Mouse (Mus musculus): ENCODE measurements around the gene Papss1. TPM values are rescaled to one million over a fixed set of nuclear protein-coding genes. Genes with fewer than 3 reads are reported as not detected.

Gene Papss1
- polyA plus RNA-seq, 1 experiment from 2014 or later, result 41.9 TPM

DNA sequence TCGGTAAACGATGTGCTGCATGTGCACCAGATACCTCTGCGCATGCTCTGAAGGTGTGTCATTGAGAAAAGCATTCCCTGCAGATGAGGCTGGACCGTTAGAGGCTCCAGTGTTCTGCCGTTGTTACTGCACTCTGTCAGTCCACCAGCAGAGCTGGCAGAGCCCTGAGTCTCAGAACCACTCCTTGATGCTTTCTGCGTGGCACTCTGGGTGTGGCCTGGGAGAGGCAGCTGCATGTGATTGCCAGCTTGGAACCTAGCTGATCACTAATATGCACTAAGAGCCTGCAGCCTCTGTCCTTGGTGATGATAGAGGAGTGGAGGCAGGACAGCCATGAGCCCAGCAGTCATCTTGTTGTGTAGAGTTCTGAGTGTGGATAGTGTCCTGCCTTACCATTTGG, 43.5 kb downstream of the Papss1 start:
- Histone ChIP-seq H3K36me3 (ENCODE audit: control insufficient read depth, insufficient read depth, low read length) (peaks cover 51% of the 10 kb centered on the region), H3K27me3 (ENCODE audit: control insufficient read depth, insufficient read depth, low read length) (no peaks in the 10 kb centered on the region), H3K27ac (replicated peaks in 1 of 2; ENCODE audit: control insufficient read depth in 1 of 2, insufficient read depth in 1 of 2, low read depth in 2 of 2, low read length in 2 of 2) (no peak overlapping the region), H3K4me1 (ENCODE audit: control insufficient read depth in 2 of 2, insufficient read depth in 2 of 2, low read length in 2 of 2) (peaks cover 2 to 5% of the 10 kb centered on the region in 2 experiments; a peak in 2 of 4 replicates), H3K9ac (ENCODE audit: low read length) (no peak overlapping the region), H3K4me3 (ENCODE audit: control insufficient read depth in 1 of 2, insufficient read depth in 1 of 2, low read depth in 1 of 2, low read length in 2 of 2) (no peak overlapping the region), H3K9me3 (ENCODE audit: control insufficient read depth, low read length) (no peaks in the 10 kb centered on the region), H3K4me2 (ENCODE audit: low read length) (no peak overlapping the region)
- ATAC-seq (ENCODE audit: insufficient number of reproducible peaks, insufficient read depth, low FRiP score, low read depth), result no peak
- WGBS, result 88% methylated on average over 6 of the region's 6 CpGs

DNA sequence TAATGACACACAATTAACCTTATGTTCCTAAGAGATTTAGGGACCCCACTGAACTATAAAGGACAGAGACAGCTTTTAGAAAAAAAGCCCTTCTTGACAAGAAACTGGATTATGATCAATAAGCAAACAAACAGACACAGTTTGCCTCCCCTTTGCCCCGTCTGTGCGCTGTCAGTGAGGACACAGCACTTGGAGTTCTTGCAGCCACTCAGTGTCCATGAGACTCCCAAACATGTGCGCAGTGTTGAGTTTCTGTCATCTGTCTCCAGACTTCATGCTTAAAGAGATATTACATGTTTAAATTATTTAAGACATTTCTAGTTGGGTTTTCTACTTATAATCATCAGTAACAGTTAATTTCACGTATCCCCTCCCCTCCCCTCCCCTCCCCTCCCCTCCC, 45.1 kb downstream of the Papss1 start:
- peaks cover 52% of the 10 kb centered on the region for H3K36me3 ChIP-seq (ENCODE audit: control insufficient read depth, insufficient read depth, low read length)
- WGBS, result 90% methylated on average over 4 of the region's 4 CpGs
- ATAC-seq (ENCODE audit: insufficient number of reproducible peaks, insufficient read depth, low FRiP score, low read depth), result no peak

DNA sequence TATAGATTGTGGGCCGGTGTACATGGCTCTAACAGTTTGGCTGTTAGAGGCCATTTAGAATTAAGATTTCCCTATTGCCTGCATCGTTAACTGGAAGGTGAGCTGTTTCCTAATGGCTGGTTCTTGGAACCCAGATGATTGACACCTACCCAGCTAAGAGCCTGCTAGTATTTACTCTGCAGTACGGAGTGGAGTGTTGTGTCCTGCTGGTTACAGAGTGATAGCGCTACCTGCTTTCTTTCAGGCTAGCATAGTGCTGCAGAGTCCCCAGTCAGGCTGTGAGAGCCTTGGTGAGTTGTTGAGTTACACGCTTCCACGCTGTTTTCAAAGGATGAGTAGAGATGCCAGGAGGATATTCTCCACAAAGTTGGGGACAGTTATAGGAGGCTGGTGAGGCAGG, 46.0 kb downstream of the Papss1 start:
- Histone ChIP-seq H3K36me3 (ENCODE audit: control insufficient read depth, insufficient read depth, low read length) (peaks cover 51% of the 10 kb centered on the region), H3K27ac (replicated peaks in 1 of 2; ENCODE audit: control insufficient read depth in 1 of 2, insufficient read depth in 1 of 2, low read depth in 2 of 2, low read length in 2 of 2) (no peak overlapping the region), H3K4me1 (ENCODE audit: control insufficient read depth in 2 of 2, insufficient read depth in 2 of 2, low read length in 2 of 2) (peaks cover 2 to 5% of the 10 kb centered on the region in 2 experiments; a peak in 2 of 4 replicates), H3K4me2 (ENCODE audit: low read length) (no peak overlapping the region), H3K4me3 (ENCODE audit: control insufficient read depth in 1 of 2, insufficient read depth in 1 of 2, low read depth in 1 of 2, low read length in 2 of 2) (no peak overlapping the region), H3K27me3 (ENCODE audit: control insufficient read depth, insufficient read depth, low read length) (no peaks in the 10 kb centered on the region), H3K9ac (ENCODE audit: low read length) (no peak overlapping the region), H3K9me3 (ENCODE audit: control insufficient read depth, low read length) (no peaks in the 10 kb centered on the region)
- WGBS, result 62% methylated on average over 6 of the region's 6 CpGs
- ATAC-seq (ENCODE audit: insufficient number of reproducible peaks, insufficient read depth, low FRiP score, low read depth), result no peak

More for the DNA sequence above, 45.1 kb downstream of the Papss1 start:
- Histone ChIP-seq H3K4me1 (ENCODE audit: control insufficient read depth in 2 of 2, insufficient read depth in 2 of 2, low read length in 2 of 2) (peaks cover 2 to 5% of the 10 kb centered on the region in 2 experiments; a peak in 2 of 4 replicates), H3K9ac (ENCODE audit: low read length) (no peak overlapping the region), H3K9me3 (ENCODE audit: control insufficient read depth, low read length) (no peaks in the 10 kb centered on the region), H3K27me3 (ENCODE audit: control insufficient read depth, insufficient read depth, low read length) (no peaks in the 10 kb centered on the region), H3K4me2 (ENCODE audit: low read length) (no peak overlapping the region), H3K4me3 (ENCODE audit: control insufficient read depth in 1 of 2, insufficient read depth in 1 of 2, low read depth in 1 of 2, low read length in 2 of 2) (no peak overlapping the region), H3K27ac (replicated peaks in 1 of 2; ENCODE audit: control insufficient read depth in 1 of 2, insufficient read depth in 1 of 2, low read depth in 2 of 2, low read length in 2 of 2) (no peak overlapping the region)

DNA sequence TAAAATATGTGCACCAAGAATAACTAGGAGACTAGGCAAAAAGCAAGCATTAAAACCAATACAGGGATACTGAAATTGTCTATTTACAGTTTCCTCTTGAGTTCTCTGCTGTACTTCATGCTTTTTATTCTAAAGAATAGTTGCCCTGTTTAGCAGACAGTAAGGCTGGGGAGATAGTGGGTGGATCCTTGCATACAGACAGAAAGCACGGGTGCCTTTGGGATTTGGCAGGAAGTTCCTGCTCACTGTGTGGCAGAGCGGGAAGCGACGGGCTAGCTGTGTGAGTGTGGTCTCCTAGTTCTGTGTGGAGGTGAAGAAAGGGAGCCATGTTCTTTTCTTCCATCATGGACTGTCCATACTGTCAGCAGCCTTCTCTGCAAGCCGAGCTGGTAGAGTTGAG, 48.3 kb downstream of the Papss1 start:
- no peak overlapping the region for H3K4me3 ChIP-seq (ENCODE audit: control insufficient read depth in 1 of 2, insufficient read depth in 1 of 2, low read depth in 1 of 2, low read length in 2 of 2)
- peaks cover 2 to 5% of the 10 kb centered on the region in 2 experiments; a peak in 2 of 4 replicates for H3K4me1 ChIP-seq (ENCODE audit: control insufficient read depth in 2 of 2, insufficient read depth in 2 of 2, low read length in 2 of 2)
- H3K36me3 ChIP-seq (ENCODE audit: control insufficient read depth, insufficient read depth, low read length), result peaks cover 40% of the 10 kb centered on the region
- H3K27me3 ChIP-seq (ENCODE audit: control insufficient read depth, insufficient read depth, low read length), result no peaks in the 10 kb centered on the region
- H3K9me3 ChIP-seq (ENCODE audit: control insufficient read depth, low read length), result no peaks in the 10 kb centered on the region
- no peak overlapping the region for H3K27ac ChIP-seq (replicated peaks in 1 of 2; ENCODE audit: control insufficient read depth in 1 of 2, insufficient read depth in 1 of 2, low read depth in 2 of 2, low read length in 2 of 2)
- ATAC-seq (ENCODE audit: insufficient number of reproducible peaks, insufficient read depth, low FRiP score, low read depth), result no peak
- no peak overlapping the region for H3K4me2 ChIP-seq (ENCODE audit: low read length)
- WGBS, result 62% methylated on average over 5 of the region's 5 CpGs
- no peak overlapping the region for H3K9ac ChIP-seq (ENCODE audit: low read length)

DNA sequence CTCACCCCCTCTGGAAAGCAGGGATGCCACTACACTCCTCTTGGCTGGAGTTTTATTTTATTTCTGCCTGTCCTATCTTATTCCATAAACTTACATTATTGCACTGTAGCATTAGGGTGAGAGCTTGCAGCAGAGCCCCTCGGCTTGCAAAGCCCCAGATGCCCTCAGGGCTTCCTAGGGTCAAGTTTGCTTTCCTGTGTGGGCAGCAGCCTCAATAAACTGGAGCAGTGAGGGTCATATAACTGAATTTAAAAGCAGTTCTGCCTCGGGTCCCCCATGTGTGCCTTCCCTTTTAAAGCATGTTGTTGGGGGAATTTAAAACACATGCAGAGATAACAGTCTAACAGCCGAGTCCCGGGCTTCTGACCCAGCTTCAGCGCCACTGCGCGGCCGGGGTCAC, 49.5 kb downstream of the Papss1 start:
- H3K9me3 ChIP-seq (ENCODE audit: control insufficient read depth, low read length), result no peaks in the 10 kb centered on the region
- no peak overlapping the region for H3K27ac ChIP-seq (replicated peaks in 1 of 2; ENCODE audit: control insufficient read depth in 1 of 2, insufficient read depth in 1 of 2, low read depth in 2 of 2, low read length in 2 of 2)
- peaks cover 47% of the 10 kb centered on the region for H3K36me3 ChIP-seq (ENCODE audit: control insufficient read depth, insufficient read depth, low read length)
- peaks cover 2 to 3% of the 10 kb centered on the region in 2 experiments; a peak in 2 of 4 replicates for H3K4me1 ChIP-seq (ENCODE audit: control insufficient read depth in 2 of 2, insufficient read depth in 2 of 2, low read length in 2 of 2)
- no peak overlapping the region for H3K4me2 ChIP-seq (ENCODE audit: low read length)
- WGBS, result 81% methylated on average over 8 of the region's 8 CpGs
- no peak overlapping the region for H3K9ac ChIP-seq (ENCODE audit: low read length)
- no peak overlapping the region for H3K4me3 ChIP-seq (ENCODE audit: control insufficient read depth in 1 of 2, insufficient read depth in 1 of 2, low read depth in 1 of 2, low read length in 2 of 2)
- H3K27me3 ChIP-seq (ENCODE audit: control insufficient read depth, insufficient read depth, low read length), result no peaks in the 10 kb centered on the region
- no peak for ATAC-seq (ENCODE audit: insufficient number of reproducible peaks, insufficient read depth, low FRiP score, low read depth)

DNA sequence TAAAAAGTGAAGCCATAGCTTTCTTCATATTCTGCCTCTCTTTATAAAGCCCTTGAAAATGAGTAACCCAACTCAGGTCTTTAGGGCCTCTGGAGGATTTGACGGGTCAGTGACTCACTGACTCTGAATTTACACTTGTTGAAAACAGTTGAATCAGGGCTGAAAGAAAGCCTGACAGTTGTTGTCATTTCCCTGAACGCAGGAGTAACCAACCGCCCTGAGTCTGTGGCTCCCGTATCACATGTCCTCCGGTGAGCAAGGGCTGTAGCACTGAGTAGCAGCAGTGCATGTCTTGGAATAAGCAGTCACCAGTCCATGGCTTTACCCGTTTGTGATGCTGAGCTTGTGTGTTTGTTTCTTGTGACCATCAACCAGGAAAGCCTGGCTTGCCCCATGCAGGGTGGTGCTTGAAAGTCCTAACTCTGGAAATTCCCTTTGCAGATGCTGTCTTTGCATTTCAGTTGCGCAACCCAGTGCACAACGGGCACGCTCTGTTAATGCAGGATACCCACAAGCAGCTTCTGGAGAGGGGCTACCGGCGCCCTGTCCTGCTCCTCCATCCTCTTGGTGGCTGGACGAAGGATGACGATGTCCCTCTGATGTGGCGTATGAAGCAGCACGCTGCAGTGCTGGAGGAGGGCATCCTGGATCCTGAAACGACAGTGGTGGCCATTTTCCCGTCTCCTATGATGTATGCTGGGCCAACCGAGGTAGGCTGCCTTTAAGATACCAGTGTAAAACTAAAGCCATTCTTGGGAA, 54.2 kb downstream of the Papss1 start:
- no peak overlapping the region for H3K4me2 ChIP-seq (ENCODE audit: low read length)
- no peak overlapping the region for H3K27ac ChIP-seq (replicated peaks in 1 of 2; ENCODE audit: control insufficient read depth in 1 of 2, insufficient read depth in 1 of 2, low read depth in 2 of 2, low read length in 2 of 2)
- H3K9ac ChIP-seq (ENCODE audit: low read length), result no peak overlapping the region
- H3K27me3 ChIP-seq (ENCODE audit: control insufficient read depth, insufficient read depth, low read length), result no peaks in the 10 kb centered on the region
- 90% methylated on average over 18 of the region's 18 CpGs for WGBS
- H3K9me3 ChIP-seq (ENCODE audit: control insufficient read depth, low read length), result no peaks in the 10 kb centered on the region
- H3K4me1 ChIP-seq (ENCODE audit: control insufficient read depth in 2 of 2, insufficient read depth in 2 of 2, low read length in 2 of 2), result no peaks in the 10 kb centered on the region
- ATAC-seq (ENCODE audit: insufficient number of reproducible peaks, insufficient read depth, low FRiP score, low read depth), result no peak
- H3K36me3 ChIP-seq (ENCODE audit: control insufficient read depth, insufficient read depth, low read length), result peaks cover 30% of the 10 kb centered on the region; the same call in 1 of the 2 replicates
- H3K4me3 ChIP-seq (ENCODE audit: control insufficient read depth in 1 of 2, insufficient read depth in 1 of 2, low read depth in 1 of 2, low read length in 2 of 2), result no peak overlapping the region

DNA sequence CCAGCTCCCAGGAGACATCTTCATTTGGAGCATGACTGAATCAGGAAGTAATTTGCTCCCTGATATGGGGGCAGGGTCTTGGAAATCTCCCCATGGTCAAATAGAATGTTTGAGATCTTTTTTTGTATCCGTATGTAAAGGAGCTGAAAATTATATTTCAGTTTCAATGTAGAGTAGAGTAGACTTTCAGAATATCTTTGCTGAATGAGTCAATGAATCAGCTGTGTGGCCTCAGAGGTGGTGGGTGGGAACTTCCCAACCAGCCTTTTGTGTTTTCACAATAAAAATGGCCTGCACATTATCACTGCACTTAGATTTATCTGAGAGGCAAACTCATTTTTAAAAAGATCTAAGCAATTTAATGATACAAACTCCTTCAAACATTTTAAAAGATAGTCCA, 58.6 kb downstream of the Papss1 start:
- peaks cover 30% of the 10 kb centered on the region; the same call in 1 of the 2 replicates for H3K36me3 ChIP-seq (ENCODE audit: control insufficient read depth, insufficient read depth, low read length)
- ATAC-seq (ENCODE audit: insufficient number of reproducible peaks, insufficient read depth, low FRiP score, low read depth), result no peak
- no peaks in the 10 kb centered on the region for H3K9me3 ChIP-seq (ENCODE audit: control insufficient read depth, low read length)
- H3K4me3 ChIP-seq (ENCODE audit: control insufficient read depth in 1 of 2, insufficient read depth in 1 of 2, low read depth in 1 of 2, low read length in 2 of 2), result no peak overlapping the region
- H3K9ac ChIP-seq (ENCODE audit: low read length), result no peak overlapping the region
- 89% methylated on average over 1 of the region's 1 CpGs for WGBS
- no peaks in the 10 kb centered on the region for H3K27me3 ChIP-seq (ENCODE audit: control insufficient read depth, insufficient read depth, low read length)
- no peaks in the 10 kb centered on the region for H3K4me1 ChIP-seq (ENCODE audit: control insufficient read depth in 2 of 2, insufficient read depth in 2 of 2, low read length in 2 of 2)
- no peak overlapping the region for H3K4me2 ChIP-seq (ENCODE audit: low read length)
- no peak overlapping the region for H3K27ac ChIP-seq (replicated peaks in 1 of 2; ENCODE audit: control insufficient read depth in 1 of 2, insufficient read depth in 1 of 2, low read depth in 2 of 2, low read length in 2 of 2)

DNA sequence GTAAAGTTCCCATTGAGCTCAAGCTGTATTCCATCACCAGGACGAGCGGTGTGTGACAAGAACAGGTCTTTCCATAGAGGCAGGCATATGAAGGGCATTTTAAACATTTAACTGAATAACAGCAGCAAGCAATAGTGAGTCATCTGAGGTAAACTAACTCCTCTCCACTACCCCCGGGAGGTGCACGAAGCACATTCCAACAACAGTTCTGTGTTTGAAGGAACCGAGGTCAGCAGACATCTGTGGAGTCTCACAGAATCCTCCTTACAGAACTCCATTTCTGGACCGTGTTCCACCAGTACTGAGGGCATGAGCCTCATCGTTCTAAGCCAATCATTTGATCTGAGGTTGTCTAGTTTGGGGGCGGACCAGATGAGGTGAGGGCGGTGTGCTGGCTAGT, 59.5 kb downstream of the Papss1 start:
- Histone ChIP-seq H3K4me1 (ENCODE audit: control insufficient read depth in 2 of 2, insufficient read depth in 2 of 2, low read length in 2 of 2) (no peaks in the 10 kb centered on the region), H3K9ac (ENCODE audit: low read length) (no peak overlapping the region), H3K4me2 (ENCODE audit: low read length) (no peak overlapping the region), H3K4me3 (ENCODE audit: control insufficient read depth in 1 of 2, insufficient read depth in 1 of 2, low read depth in 1 of 2, low read length in 2 of 2) (no peak overlapping the region), H3K27me3 (ENCODE audit: control insufficient read depth, insufficient read depth, low read length) (no peaks in the 10 kb centered on the region), H3K27ac (replicated peaks in 1 of 2; ENCODE audit: control insufficient read depth in 1 of 2, insufficient read depth in 1 of 2, low read depth in 2 of 2, low read length in 2 of 2) (no peak overlapping the region), H3K36me3 (ENCODE audit: control insufficient read depth, insufficient read depth, low read length) (peaks cover 22% of the 10 kb centered on the region; the same call in 1 of the 2 replicates), H3K9me3 (ENCODE audit: control insufficient read depth, low read length) (no peaks in the 10 kb centered on the region)
- WGBS, result 91% methylated on average over 9 of the region's 9 CpGs
- ATAC-seq (ENCODE audit: insufficient number of reproducible peaks, insufficient read depth, low FRiP score, low read depth), result no peak
